Comparison of ENCODE assay signal across 27 mouse cellular contexts in the genomic region with DNA sequence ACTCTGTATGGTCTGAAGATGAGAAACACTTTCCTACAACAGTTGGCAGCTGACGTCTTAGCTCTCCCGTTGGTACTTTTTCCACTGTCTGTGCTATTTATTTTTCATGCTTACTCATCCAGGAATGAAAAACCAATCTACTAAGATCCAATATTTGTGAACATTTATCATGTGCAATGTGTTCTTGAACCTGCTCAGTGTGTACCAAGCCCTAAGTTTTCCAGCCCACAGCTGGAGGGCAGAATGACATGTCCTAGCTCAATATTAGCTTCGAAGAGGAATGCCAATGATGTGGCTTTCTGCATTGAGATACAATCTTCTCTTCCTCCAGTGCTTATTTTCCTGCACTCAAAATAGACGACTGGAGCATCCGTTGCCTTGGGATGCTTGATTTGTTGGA. TPM values are rescaled to one million over a fixed set of nuclear protein-coding genes. Genes with fewer than 3 reads are reported as not detected.
"Had no signal": no experiment of that assay in that cellular context is flagged by ENCODE, and none has a peak within 500 bp of the region (broad histone marks: within the 10 kb centered on the region; RNA-seq: fewer than 3 reads in every experiment).

No protein-coding gene starts in this region.

- ATAC-seq: forebrain, embryonic 13.5 days; forebrain, embryonic 14.5 days; forebrain, embryonic 15.5 days; forebrain, embryonic 16.5 days; forebrain, postnatal 0 days had no signal

- H3K9ac ChIP-seq: embryonic facial prominence, embryonic 12.5 days; embryonic facial prominence, embryonic 13.5 days; embryonic facial prominence, embryonic 15.5 days; forebrain, embryonic 12.5 days; forebrain, embryonic 13.5 days; forebrain, embryonic 15.5 days; forebrain, postnatal 0 days had no signal

- H3K27me3 ChIP-seq: embryonic facial prominence, embryonic 12.5 days; embryonic facial prominence, embryonic 13.5 days; embryonic facial prominence, embryonic 15.5 days; forebrain, embryonic 12.5 days; forebrain, embryonic 13.5 days; forebrain, embryonic 15.5 days had no signal

- H3K27ac ChIP-seq: embryonic facial prominence, embryonic 10.5 days; embryonic facial prominence, embryonic 12.5 days; embryonic facial prominence, embryonic 13.5 days; embryonic facial prominence, embryonic 15.5 days; forebrain, embryonic 10.5 days; forebrain, embryonic 12.5 days; forebrain, embryonic 13.5 days; forebrain, embryonic 15.5 days; gastrocnemius, adult 2 months; heart, adult 2 months had no signal

- DNase-seq: cerebellum, adult 9-10 months; cerebellum, adult 9-11 months; cerebellum, postnatal 14 days; cerebellum, postnatal 25 days; cerebellum, postnatal 36 days; embryo, embryonic 11 days; forebrain, postnatal 0 days; gastrocnemius, adult 2 months; gastrocnemius, postnatal 10 days; gastrocnemius, postnatal 14 days; gastrocnemius, postnatal 25 days; gastrocnemius, postnatal 36 days; heart, adult 11 months; heart, adult 18-20 months; heart, adult 2 months had no signal

- H3K4me3 ChIP-seq: embryonic facial prominence, embryonic 10.5 days; embryonic facial prominence, embryonic 12.5 days; embryonic facial prominence, embryonic 13.5 days; embryonic facial prominence, embryonic 15.5 days; erythroblast, embryonic 14.5 days; forebrain, embryonic 10.5 days; forebrain, embryonic 12.5 days; forebrain, embryonic 13.5 days; forebrain, embryonic 15.5 days; gastrocnemius, adult 2 months; heart, adult 2 months had no signal

- H3K4me2 ChIP-seq: embryonic facial prominence, embryonic 12.5 days; embryonic facial prominence, embryonic 13.5 days; embryonic facial prominence, embryonic 15.5 days; forebrain, embryonic 12.5 days; forebrain, embryonic 13.5 days; forebrain, embryonic 15.5 days had no signal

- H3K9me3 ChIP-seq: embryonic facial prominence, embryonic 10.5 days; embryonic facial prominence, embryonic 12.5 days; embryonic facial prominence, embryonic 13.5 days; embryonic facial prominence, embryonic 15.5 days; forebrain, embryonic 10.5 days; forebrain, embryonic 12.5 days; forebrain, embryonic 13.5 days; forebrain, embryonic 15.5 days had no signal

- H3K4me1 ChIP-seq: embryonic facial prominence, embryonic 10.5 days; embryonic facial prominence, embryonic 12.5 days; embryonic facial prominence, embryonic 13.5 days; embryonic facial prominence, embryonic 15.5 days; forebrain, embryonic 10.5 days; forebrain, embryonic 12.5 days; forebrain, embryonic 13.5 days; forebrain, embryonic 15.5 days had no signal

- H3K36me3 ChIP-seq: embryonic facial prominence, embryonic 10.5 days; embryonic facial prominence, embryonic 12.5 days; embryonic facial prominence, embryonic 13.5 days; embryonic facial prominence, embryonic 15.5 days; forebrain, embryonic 10.5 days; forebrain, embryonic 12.5 days; forebrain, embryonic 15.5 days had no signal

RNA-seq across cellular contexts. Expression of gene Prlr, which starts 24.0 kb away (rescaled TPM):
- total RNA-seq: granulocyte monocyte progenitor cell, adult 5-6 weeks had no signal
- polyA plus RNA-seq: erythroblast, embryonic 14.5 days had no signal
